Comparison of ENCODE assay signal across 17 mouse cellular contexts in genomic region chr16:92117337-92118209, GRCm38 (mm10). TPM values are rescaled to one million over a fixed set of nuclear protein-coding genes. Genes with fewer than 3 reads are reported as not detected.
DNase-seq lines count a peak whose midpoint lies in the region; ATAC-seq and TF ChIP-seq lines count a peak whose summit lies in the region.
"Had no signal": no experiment of that assay in that cellular context is flagged by ENCODE, and none has a peak within 500 bp of the region (broad histone marks: within the 10 kb centered on the region; RNA-seq: fewer than 3 reads in every experiment).

No protein-coding gene starts in this region.

- DNase-seq in left cerebral cortex, adult 2 months (ENCODE audit: extremely low spot score in 1 of 2, low spot score in 2 of 2), result no peak
- no peak for DNase-seq in left cerebral cortex, postnatal 4 days
- DNase-seq in retina, postnatal 1 day, result peak; percentile 71
- no peak for DNase-seq in thymus, postnatal 4 days
- DNase-seq in kidney, postnatal 10 days, result no peak
- DNase-seq: cerebellum, adult 9-11 months; kidney, adult 11 months; lung, postnatal 36 days; right cerebral cortex, adult 18-20 months; thymus, postnatal 14 days had no signal

- no peak for ATAC-seq in forebrain, embryonic 13.5 days
- no peak for ATAC-seq in forebrain, embryonic 12.5 days (ENCODE audit: low FRiP score)
- ATAC-seq in hindbrain, embryonic 16.5 days, result no peak

- no peak overlapping the region; the same call in 1 of the 2 replicates for H3K9ac ChIP-seq in forebrain, embryonic 13.5 days
- no peak overlapping the region for H3K9ac ChIP-seq in forebrain, embryonic 12.5 days
- H3K9ac ChIP-seq in hindbrain, embryonic 16.5 days (ENCODE audit: low read depth, low read length), result no peak overlapping the region
- H3K9ac ChIP-seq: liver, embryonic 14.5 days had no signal

- no peaks in the 10 kb centered on the region for H3K9me3 ChIP-seq in forebrain, embryonic 13.5 days (replicated peaks)
- no peaks in the 10 kb centered on the region for H3K9me3 ChIP-seq in forebrain, embryonic 12.5 days
- no peaks in the 10 kb centered on the region for H3K9me3 ChIP-seq in hindbrain, embryonic 16.5 days (ENCODE audit: control insufficient read depth, low read length)
- H3K9me3 ChIP-seq: embryonic facial prominence, embryonic 13.5 days had no signal

- intact Hi-C loops in left cerebral cortex, adult 2 months (cut with DNase I), result no loop called here
- intact Hi-C loops in left cerebral cortex, postnatal 4 days (cut with DNase I), result no loop called here

- H3K27me3 ChIP-seq in forebrain, embryonic 13.5 days, result no peaks in the 10 kb centered on the region
- no peaks in the 10 kb centered on the region for H3K27me3 ChIP-seq in forebrain, embryonic 12.5 days
- H3K27me3 ChIP-seq in hindbrain, embryonic 16.5 days (replicated peaks; ENCODE audit: control insufficient read depth, insufficient read depth, low read length), result no peaks in the 10 kb centered on the region
- H3K27me3 ChIP-seq: embryonic facial prominence, embryonic 13.5 days had no signal

- TF ChIP-seq CTCF in left cerebral cortex, adult 2 months (IDR thresholded peaks at IDR 0.05), result no peak

- peaks cover 5% of the 10 kb centered on the region for H3K36me3 ChIP-seq in forebrain, embryonic 13.5 days (ENCODE audit: poor library complexity, severe bottlenecking)
- peaks cover 4% of the 10 kb centered on the region for H3K36me3 ChIP-seq in forebrain, embryonic 12.5 days (replicated peaks)
- peaks cover 2% of the 10 kb centered on the region; the same call in 1 of the 2 replicates for H3K36me3 ChIP-seq in hindbrain, embryonic 16.5 days (ENCODE audit: control insufficient read depth, insufficient read depth, low read length)

- peak overlapping the region; percentile 14 for H3K27ac ChIP-seq in forebrain, embryonic 13.5 days
- H3K27ac ChIP-seq in forebrain, embryonic 12.5 days, result no peak overlapping the region
- peak overlapping the region; percentile 47; the same call in 1 of the 2 replicates for H3K27ac ChIP-seq in left cerebral cortex, adult 2 months
- H3K27ac ChIP-seq in hindbrain, embryonic 16.5 days (ENCODE audit: low read depth, low read length), result 0 out of 2 replicates have a peak overlapping the region, but pooled peaks have one; percentile 41
- H3K27ac ChIP-seq: embryonic facial prominence, embryonic 13.5 days; liver, embryonic 14.5 days had no signal

- peaks cover 42% of the 10 kb centered on the region for H3K4me1 ChIP-seq in forebrain, embryonic 13.5 days
- H3K4me1 ChIP-seq in forebrain, embryonic 12.5 days, result peaks cover 37% of the 10 kb centered on the region
- H3K4me1 ChIP-seq in hindbrain, embryonic 16.5 days (ENCODE audit: control insufficient read depth, insufficient read depth, low read depth, low read length), result peaks cover 31% of the 10 kb centered on the region

- no peak overlapping the region for H3K4me2 ChIP-seq in forebrain, embryonic 13.5 days
- H3K4me2 ChIP-seq in forebrain, embryonic 12.5 days, result no peak overlapping the region
- H3K4me2 ChIP-seq in hindbrain, embryonic 16.5 days (ENCODE audit: low read length), result no peak overlapping the region
- H3K4me2 ChIP-seq: embryonic facial prominence, embryonic 13.5 days; heart, embryonic 11.5 days had no signal

- no peak overlapping the region for H3K4me3 ChIP-seq in forebrain, embryonic 13.5 days
- H3K4me3 ChIP-seq in forebrain, embryonic 12.5 days (replicated peaks), result no peak overlapping the region
- H3K4me3 ChIP-seq in left cerebral cortex, adult 2 months, result no peak overlapping the region
- no peak overlapping the region for H3K4me3 ChIP-seq in hindbrain, embryonic 16.5 days (ENCODE audit: low read length)
- H3K4me3 ChIP-seq: embryonic facial prominence, embryonic 13.5 days had no signal

- WGBS in forebrain, embryonic 13.5 days, result 73% methylated on average over 9 of the region's 9 CpGs
- WGBS in forebrain, embryonic 12.5 days, result 70% methylated on average over 9 of the region's 9 CpGs
- WGBS in hindbrain, embryonic 16.5 days, result 52% methylated on average over 9 of the region's 9 CpGs

RNA-seq across cellular contexts. Expression of gene Slc5a3, which starts 59.5 kb away (rescaled TPM):
- polyA plus RNA-seq in forebrain, embryonic 13.5 days (2015; fragmentation: Nextera tagmentation; extraction: Ambion mirVana), result 8.6 and 11.5 TPM in 2 replicates
- 14.0 TPM in 2 replicates for polyA plus RNA-seq in forebrain, embryonic 12.5 days (2016; fragmentation: Nextera tagmentation; extraction: Ambion mirVana)
- total RNA-seq in left cerebral cortex, adult 2 months (2021), result 10 to 100 TPM; 33.3 to 33.5 TPM
- 10 to 100 TPM; 20.8 to 23.3 TPM for total RNA-seq in left cerebral cortex, postnatal 4 days (2021)
- polyA plus RNA-seq in hindbrain, embryonic 16.5 days (2015; fragmentation: Nextera tagmentation; extraction: Ambion mirVana), result 14.4 and 18.2 TPM in 2 replicates

RNA-seq across cellular contexts. Expression of gene Gm49711, which starts 59.5 kb away (rescaled TPM):
- 0.18 and 0.21 TPM in 2 replicates for polyA plus RNA-seq in forebrain, embryonic 13.5 days (2015; fragmentation: Nextera tagmentation; extraction: Ambion mirVana)
- 0.29 TPM in 1 of 2 replicates, not detected in the other for polyA plus RNA-seq in forebrain, embryonic 12.5 days (2016; fragmentation: Nextera tagmentation; extraction: Ambion mirVana)
- total RNA-seq in left cerebral cortex, adult 2 months (2021), result under 1 TPM in 1 of 2 experiments, not detected in 1; 0.35 TPM
- total RNA-seq in left cerebral cortex, postnatal 4 days (2021), result under 1 TPM; 0.36 to 0.52 TPM
- 0.38 and 0.42 TPM in 2 replicates for polyA plus RNA-seq in hindbrain, embryonic 16.5 days (2015; fragmentation: Nextera tagmentation; extraction: Ambion mirVana)
- total RNA-seq: left cerebral cortex, postnatal 25 days had no signal
- polyA plus RNA-seq: liver, embryonic 14.5 days had no signal

RNA-seq across cellular contexts. Expression of gene Mrps6, which starts 59.5 kb away (rescaled TPM):
- 143 and 159 TPM in 2 replicates for polyA plus RNA-seq in forebrain, embryonic 13.5 days (2015; fragmentation: Nextera tagmentation; extraction: Ambion mirVana)
- 124 and 133 TPM in 2 replicates for polyA plus RNA-seq in forebrain, embryonic 12.5 days (2016; fragmentation: Nextera tagmentation; extraction: Ambion mirVana)
- 10 to 100 TPM; 45.7 to 49.9 TPM for total RNA-seq in left cerebral cortex, adult 2 months (2021)
- total RNA-seq in left cerebral cortex, postnatal 4 days (2021), result 10 to 100 TPM; 62.1 to 68.9 TPM
- polyA plus RNA-seq in hindbrain, embryonic 16.5 days (2015; fragmentation: Nextera tagmentation; extraction: Ambion mirVana), result 194 and 196 TPM in 2 replicates
